Mouse (Mus musculus) forebrain, embryonic 15.5 days (tissue): ENCODE data around the gene Kcnk3. TPM values are rescaled to one million over a fixed set of nuclear protein-coding genes. Genes with fewer than 3 reads are reported as not detected.

ENCODE experiments used
- ATAC-seq: fragments of 200-750 bp; cut with Nextera tagmentation; replicated peaks from 2 replicates; pipeline ENCODE4 v1.8.0; 2017; ENCODE audit warnings: mild to moderate bottlenecking, moderate TSS enrichment, moderate library complexity
- H3K27ac ChIP-seq: fragments of 300-500 bp; sonication (generic); replicated peaks from 2 replicates; pipeline ENCODE4 v1.5.1; 2015; ENCODE audit warnings: mild to moderate bottlenecking, inconsistent platforms
- H3K27me3 ChIP-seq: fragments of 300-500 bp; sonication (generic); 2 replicates; pipeline ENCODE4 v1.6.1; 2015; ENCODE audit warnings: inconsistent platforms
- H3K36me3 ChIP-seq: fragments of 300-500 bp; sonication (generic); 2 replicates; pipeline ENCODE4 v1.6.1; 2015; ENCODE audit warnings: mild to moderate bottlenecking, inconsistent platforms
- H3K4me1 ChIP-seq: fragments of 300-500 bp; sonication (generic); 2 replicates; pipeline ENCODE4 v1.6.1; 2015; ENCODE audit warnings: inconsistent platforms
- H3K4me2 ChIP-seq: fragments of 300-500 bp; sonication (generic); replicated peaks from 2 replicates; pipeline ENCODE4 v1.6.1; 2015; ENCODE audit warnings: mild to moderate bottlenecking, inconsistent platforms
- H3K4me3 ChIP-seq: fragments of 300-500 bp; sonication (generic); 2 replicates; pipeline ENCODE4 v1.5.1; 2015; ENCODE audit warnings: mild to moderate bottlenecking, inconsistent platforms
- H3K9ac ChIP-seq: fragments of 300-500 bp; sonication (generic); replicated peaks from 2 replicates; pipeline ENCODE4 v1.6.1; 2015; ENCODE audit warnings: mild to moderate bottlenecking, inconsistent platforms
- H3K9me3 ChIP-seq: fragments of 300-500 bp; sonication (generic); 2 replicates; pipeline ENCODE4 v1.6.1; 2016; ENCODE audit warnings: inconsistent platforms
- WGBS: fragments of 180-500 bp; shearing (Covaris S2); methylation state at CpG from one replicate; pipeline ENCODE4 v1.1.7; 2015; ENCODE audit warnings: mixed read lengths; 5-methylcytosine and 5-hydroxymethylcytosine counted together
- polyA plus RNA-seq: library from polyadenylated mRNA; unstranded; fragments of >200 nt; fragmentation: Nextera tagmentation; extraction: Ambion mirVana; gene quantifications from 2 replicates; pipeline ENCODE4 v1.2.1, GENCODE M21; 2015

Kcnk3 gene
- polyA plus RNA-seq, 1 experiment from 2014 or later = 3.1 TPM

DNA sequence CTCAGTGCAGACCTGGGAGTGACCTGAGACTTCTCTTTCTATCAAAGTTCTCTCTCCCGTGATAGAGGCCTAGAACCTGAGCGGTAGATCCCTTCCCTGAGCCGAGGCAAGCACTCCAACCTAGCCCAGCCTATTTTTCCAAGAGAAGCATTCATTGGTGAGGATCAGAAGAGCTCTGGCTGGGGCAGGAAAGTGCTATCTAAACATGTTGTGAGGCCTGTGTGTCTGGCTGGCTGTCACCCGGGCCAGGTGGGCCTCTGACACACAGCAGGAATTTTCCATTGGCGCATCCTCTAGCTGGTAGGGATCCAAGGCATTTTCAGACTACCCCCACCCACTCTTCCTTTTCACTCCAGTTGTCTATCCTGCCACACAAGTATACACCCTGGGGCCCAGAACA lies 16.1 kb upstream of the Kcnk3 start:
- ATAC-seq = no peak
- Histone ChIP-seq H3K4me2 (no peak overlapping the region), H3K9ac (no peak overlapping the region)

DNA sequence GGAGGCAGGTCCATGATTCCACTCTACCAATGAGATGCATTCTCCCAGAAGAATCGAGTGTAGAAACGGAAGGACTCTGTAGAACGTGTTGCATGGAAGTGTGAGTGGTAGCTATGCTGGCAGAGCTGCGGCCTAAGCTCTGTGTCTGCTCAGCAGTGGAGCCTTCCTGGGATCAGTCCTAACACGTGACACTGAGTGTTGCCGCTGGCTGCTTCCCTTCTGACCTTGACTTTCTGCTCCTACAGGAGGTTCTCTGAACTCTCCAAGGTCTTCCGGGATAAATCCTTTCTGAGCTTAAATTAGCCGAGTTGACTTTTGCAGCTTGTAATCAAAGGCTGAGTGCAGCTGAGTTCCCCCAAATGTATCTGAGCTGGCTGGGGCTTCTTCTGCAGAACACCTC lies 13.6 kb upstream of the Kcnk3 start:
- no peaks in the 10 kb centered on the region for H3K27me3 ChIP-seq
- 91% methylated on average over 8 of the region's 8 CpGs for WGBS
- no peak overlapping the region for H3K27ac ChIP-seq

More for the DNA sequence above, 16.1 kb upstream of the Kcnk3 start:
- no peaks in the 10 kb centered on the region for H3K27me3 ChIP-seq
- H3K36me3 ChIP-seq = no peaks in the 10 kb centered on the region
- no peaks in the 10 kb centered on the region for H3K4me1 ChIP-seq
- H3K4me3 ChIP-seq = no peak overlapping the region
- no peak overlapping the region for H3K27ac ChIP-seq
- 83% methylated on average over 5 of the region's 5 CpGs for WGBS
- H3K9me3 ChIP-seq = no peaks in the 10 kb centered on the region

DNA sequence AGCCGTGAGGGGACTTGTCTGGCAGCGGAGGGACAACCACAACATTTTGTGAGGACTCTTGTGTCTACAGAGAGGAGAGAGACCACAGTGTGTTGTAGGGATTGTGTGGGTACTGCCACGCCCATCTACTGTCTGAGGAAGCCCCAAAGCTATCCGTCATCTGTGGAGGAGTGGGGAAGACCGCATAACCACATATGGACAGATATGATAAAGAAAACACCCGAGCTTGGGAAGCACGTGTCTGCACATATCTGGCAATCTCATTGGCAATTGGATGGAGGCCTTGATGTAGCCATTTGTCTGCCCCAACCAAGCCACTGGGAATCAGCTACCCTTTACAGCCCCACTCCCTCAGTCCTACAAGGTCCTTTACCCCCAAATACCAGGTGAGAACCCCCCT lies 11.7 kb upstream of the Kcnk3 start:
- no peak overlapping the region for H3K4me3 ChIP-seq
- no peak overlapping the region for H3K4me2 ChIP-seq
- H3K27me3 ChIP-seq = no peaks in the 10 kb centered on the region
- H3K36me3 ChIP-seq = no peaks in the 10 kb centered on the region
- WGBS = 87% methylated on average over 7 of the region's 7 CpGs
- H3K9ac ChIP-seq = no peak overlapping the region
- no peak for ATAC-seq
- no peaks in the 10 kb centered on the region for H3K9me3 ChIP-seq
- peaks cover 12% of the 10 kb centered on the region for H3K4me1 ChIP-seq
- no peak overlapping the region for H3K27ac ChIP-seq

More for the DNA sequence above, 13.6 kb upstream of the Kcnk3 start:
- Histone ChIP-seq H3K9me3 (no peaks in the 10 kb centered on the region), H3K36me3 (no peaks in the 10 kb centered on the region), H3K4me2 (no peak overlapping the region), H3K4me1 (peaks cover 12% of the 10 kb centered on the region), H3K9ac (no peak overlapping the region), H3K4me3 (no peak overlapping the region)
- no peak for ATAC-seq

DNA sequence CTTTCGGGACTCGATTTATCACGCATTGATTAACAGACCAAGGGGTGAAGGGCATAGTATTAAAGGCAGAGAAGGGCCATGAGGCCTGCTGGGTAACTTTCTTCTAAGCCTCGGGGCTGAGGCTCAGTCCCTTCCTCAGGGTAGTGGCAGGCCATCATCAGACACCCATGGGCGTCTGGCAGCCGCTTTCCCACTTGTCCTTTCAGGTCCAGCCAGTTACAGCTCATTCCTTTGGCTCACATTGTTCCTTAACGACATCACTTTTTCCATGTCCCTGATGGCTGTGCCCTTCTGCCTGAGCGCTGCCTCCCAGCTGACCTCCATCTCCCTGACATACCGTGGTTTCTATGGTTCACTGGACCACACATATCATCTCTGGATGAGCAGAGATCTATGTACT lies 10.7 kb upstream of the Kcnk3 start:
- peaks cover 12% of the 10 kb centered on the region for H3K4me1 ChIP-seq
- H3K36me3 ChIP-seq = no peaks in the 10 kb centered on the region
- no peak for ATAC-seq
- H3K27me3 ChIP-seq = no peaks in the 10 kb centered on the region
- WGBS = 71% methylated on average over 9 of the region's 9 CpGs
- no peak overlapping the region for H3K4me2 ChIP-seq
- no peak overlapping the region for H3K4me3 ChIP-seq
- H3K9me3 ChIP-seq = no peaks in the 10 kb centered on the region
- no peak overlapping the region for H3K9ac ChIP-seq
- H3K27ac ChIP-seq = no peak overlapping the region

DNA sequence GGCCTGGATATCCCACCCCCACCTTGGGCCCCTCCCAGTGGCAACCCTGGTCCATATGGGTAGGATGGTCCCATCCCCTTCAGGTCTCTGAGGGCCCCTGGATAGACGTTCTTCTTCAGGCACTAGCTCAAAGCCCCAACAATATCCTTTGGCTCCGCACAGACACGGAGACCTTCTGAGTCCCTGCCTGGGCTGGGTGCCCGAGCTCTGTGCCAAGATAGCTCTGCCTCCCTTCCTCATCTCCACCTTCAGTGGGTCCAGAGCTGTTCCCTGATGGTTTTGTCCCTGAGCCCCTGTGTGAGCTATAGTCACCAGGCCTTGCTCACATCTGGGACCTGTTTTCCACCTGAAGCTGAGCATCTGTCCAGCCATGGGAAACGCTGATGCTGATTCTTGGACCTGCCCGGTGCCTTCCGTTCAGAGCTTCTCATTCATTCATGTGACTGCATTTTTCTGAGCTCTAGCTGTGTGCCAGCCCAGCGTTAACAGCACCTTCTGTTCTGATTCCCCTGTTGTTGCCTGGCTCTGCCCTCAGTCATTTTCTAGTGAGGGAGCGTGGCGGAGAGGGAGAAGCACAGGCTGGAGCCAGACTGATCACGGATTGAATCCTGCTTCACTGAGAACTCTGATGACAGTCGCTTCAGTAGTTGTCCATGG lies 10.2 kb upstream of the Kcnk3 start:
- 68% methylated on average over 12 of the region's 12 CpGs for WGBS
- Histone ChIP-seq H3K4me3 (no peak overlapping the region), H3K9me3 (no peaks in the 10 kb centered on the region), H3K9ac (no peak overlapping the region), H3K27ac (peak overlapping the region; percentile 53), H3K36me3 (no peaks in the 10 kb centered on the region), H3K27me3 (no peaks in the 10 kb centered on the region), H3K4me1 (peaks cover 12% of the 10 kb centered on the region), H3K4me2 (no peak overlapping the region)
- peak; percentile 55; the same call in 1 of the 2 replicates for ATAC-seq

DNA sequence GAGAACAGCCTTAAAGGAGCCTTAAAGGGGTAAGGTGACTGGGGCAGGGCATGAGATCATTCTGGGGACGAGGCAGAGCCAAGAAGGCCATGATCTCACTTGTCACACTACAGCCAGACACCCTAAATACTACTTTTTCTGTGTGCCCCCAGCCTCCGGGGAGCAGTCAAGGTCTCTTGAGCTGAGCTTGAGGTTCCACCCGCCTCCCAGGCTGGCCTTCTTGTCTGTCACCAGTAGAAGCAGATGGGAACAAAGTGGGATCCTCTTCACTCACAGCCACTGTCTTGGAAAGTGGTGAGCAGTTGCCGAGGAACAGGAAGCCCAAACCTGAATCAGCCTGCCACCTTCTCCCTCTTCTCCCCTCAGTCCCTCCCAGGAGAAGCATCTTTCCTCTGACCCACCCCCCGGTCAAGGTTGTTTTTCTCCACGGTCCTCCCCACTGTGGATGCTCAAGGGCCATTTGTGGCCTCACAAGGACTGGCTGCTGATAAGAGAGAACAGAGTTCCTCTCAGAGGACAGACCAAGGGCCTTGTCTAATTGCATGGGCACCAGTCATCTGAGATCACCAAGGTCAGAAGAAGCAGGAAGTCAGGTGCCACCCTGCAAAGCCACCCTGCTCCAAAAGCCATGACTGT lies 9.4 kb upstream of the Kcnk3 start:
- Histone ChIP-seq H3K4me3 (no peak overlapping the region), H3K27ac (peak overlapping the region; percentile 53), H3K4me2 (no peak overlapping the region), H3K27me3 (no peaks in the 10 kb centered on the region), H3K9me3 (no peaks in the 10 kb centered on the region), H3K36me3 (no peaks in the 10 kb centered on the region), H3K9ac (no peak overlapping the region), H3K4me1 (peaks cover 12% of the 10 kb centered on the region)
- no peak for ATAC-seq
- 78% methylated on average over 6 of the region's 6 CpGs for WGBS

DNA sequence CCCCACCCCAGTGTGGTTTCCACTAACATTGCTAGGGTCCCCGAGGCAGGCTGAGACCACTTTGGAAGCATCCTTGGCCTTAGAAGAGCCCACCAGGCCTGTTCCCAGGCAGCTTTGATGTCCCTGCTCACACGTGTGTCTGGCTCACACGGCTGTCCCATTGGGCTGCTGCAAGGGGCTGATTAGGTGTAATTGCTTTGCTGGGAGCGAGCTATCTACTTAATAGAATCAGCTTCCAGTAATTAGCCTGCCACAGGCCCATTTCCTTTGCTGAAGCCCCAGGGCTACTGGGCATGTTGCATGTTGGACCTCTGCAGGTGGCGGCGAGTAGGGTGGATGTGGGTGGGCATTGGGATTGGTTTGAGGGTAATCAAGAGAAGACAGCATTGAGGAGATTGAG lies 7.2 kb upstream of the Kcnk3 start:
- Histone ChIP-seq H3K9me3 (no peaks in the 10 kb centered on the region), H3K4me2 (no peak overlapping the region), H3K4me1 (peaks cover 12% of the 10 kb centered on the region), H3K36me3 (no peaks in the 10 kb centered on the region), H3K9ac (no peak overlapping the region), H3K27me3 (peaks cover 3% of the 10 kb centered on the region; the same call in 1 of the 2 replicates), H3K4me3 (no peak overlapping the region), H3K27ac (no peak overlapping the region)
- no peak for ATAC-seq
- 37% methylated on average over 6 of the region's 6 CpGs for WGBS

DNA sequence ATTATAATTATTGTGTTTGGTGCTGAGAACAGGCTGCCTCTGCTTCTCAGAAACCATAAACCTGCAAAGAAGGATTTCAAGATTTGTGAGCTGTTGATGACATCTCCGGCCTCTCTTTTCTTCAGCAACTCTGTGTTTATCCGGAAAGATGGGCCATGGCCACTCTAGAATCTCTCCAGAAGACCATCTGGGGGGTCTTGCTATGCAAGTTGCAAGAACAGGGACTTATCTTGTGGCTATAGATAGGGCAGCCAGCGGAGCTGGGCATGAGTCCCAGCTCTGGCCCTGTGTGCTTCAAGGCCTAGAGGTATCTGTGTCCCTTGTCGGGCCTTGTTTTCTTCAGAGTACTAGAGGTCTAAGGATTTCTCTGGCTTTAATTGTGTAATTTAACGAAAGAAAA lies 6.0 kb upstream of the Kcnk3 start:
- Histone ChIP-seq H3K27ac (no peak overlapping the region), H3K9me3 (no peaks in the 10 kb centered on the region), H3K27me3 (peaks cover 14% of the 10 kb centered on the region; the same call in 1 of the 2 replicates), H3K9ac (no peak overlapping the region), H3K4me1 (peaks cover 12% of the 10 kb centered on the region), H3K4me2 (no peak overlapping the region), H3K36me3 (no peaks in the 10 kb centered on the region), H3K4me3 (no peak overlapping the region)
- ATAC-seq = no peak
- WGBS = 81% methylated on average over 5 of the region's 5 CpGs

DNA sequence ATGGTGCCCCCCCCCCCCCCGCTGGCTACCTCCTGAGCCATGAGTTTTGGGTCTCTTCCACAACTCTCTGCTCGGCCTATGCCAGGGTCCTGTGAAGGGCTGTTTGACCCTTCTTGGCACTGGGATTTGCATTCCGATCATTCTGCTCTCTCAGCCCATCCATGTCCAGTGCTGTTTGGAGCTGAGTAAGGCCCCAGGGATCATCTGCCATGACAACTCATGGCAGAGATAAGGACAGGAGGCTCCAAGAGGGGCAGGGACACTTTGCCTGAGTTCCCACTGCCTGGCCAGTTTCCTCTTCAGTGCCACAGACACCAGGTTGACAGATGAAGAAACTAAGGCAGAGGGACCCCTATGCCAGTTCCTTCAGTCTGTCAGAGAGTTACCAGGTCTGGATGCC lies 1.4 kb upstream of the Kcnk3 start:
- H3K9me3 ChIP-seq = no peaks in the 10 kb centered on the region
- no peaks in the 10 kb centered on the region for H3K36me3 ChIP-seq
- peaks cover 31% of the 10 kb centered on the region for H3K27me3 ChIP-seq
- no peak overlapping the region for H3K4me2 ChIP-seq
- WGBS = 71% methylated on average over 3 of the region's 3 CpGs
- H3K27ac ChIP-seq = no peak overlapping the region
- ATAC-seq = no peak
- no peak overlapping the region for H3K4me3 ChIP-seq
- peaks cover 18% of the 10 kb centered on the region for H3K4me1 ChIP-seq
- H3K9ac ChIP-seq = no peak overlapping the region

DNA sequence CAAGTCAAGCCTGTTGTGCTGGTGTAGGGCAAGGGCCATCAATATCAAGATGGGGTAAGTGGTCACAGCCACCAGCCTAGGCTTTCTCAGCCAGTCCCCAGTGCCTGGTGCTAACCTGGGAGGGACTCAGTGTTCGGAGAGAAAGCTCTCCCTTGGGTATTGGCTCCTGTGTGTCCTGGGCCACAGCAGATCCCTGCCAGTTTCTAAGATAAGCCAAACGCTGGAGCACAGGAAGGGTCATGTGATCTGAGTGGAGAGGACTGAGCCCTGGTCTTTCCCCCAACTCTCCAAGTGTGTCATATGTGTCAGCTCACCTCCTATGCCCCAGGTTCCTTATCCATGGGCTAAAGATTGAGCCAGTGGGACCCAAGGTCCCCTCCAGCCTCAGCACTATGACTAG lies 869 bp upstream of the Kcnk3 start:
- H3K9ac ChIP-seq = no peak overlapping the region

DNA sequence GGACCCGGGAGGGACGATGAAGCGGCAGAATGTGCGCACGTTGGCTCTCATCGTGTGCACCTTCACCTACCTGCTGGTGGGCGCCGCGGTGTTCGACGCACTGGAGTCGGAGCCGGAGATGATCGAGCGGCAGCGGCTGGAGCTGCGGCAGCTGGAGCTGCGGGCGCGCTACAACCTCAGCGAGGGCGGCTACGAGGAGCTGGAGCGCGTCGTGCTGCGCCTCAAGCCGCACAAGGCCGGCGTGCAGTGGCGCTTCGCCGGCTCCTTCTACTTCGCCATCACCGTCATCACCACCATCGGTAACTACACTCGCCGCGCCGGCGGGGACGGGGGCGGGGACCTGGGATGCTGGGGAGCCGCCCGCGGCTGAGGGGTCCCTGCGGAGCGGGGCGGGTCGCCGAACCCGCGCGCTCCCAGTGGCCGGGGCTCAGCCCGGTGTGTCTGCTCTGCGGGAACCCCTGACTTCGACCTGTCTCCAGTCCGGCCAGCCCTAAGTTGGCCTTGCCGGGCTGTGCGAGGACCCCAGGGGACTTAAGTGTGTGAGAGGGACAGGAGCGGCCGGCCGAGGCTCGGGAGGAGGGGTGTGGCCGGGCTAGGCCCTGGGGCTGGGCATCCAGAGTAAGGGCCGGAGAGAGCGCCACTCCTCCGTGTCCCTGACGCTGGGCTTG lies 465 bp downstream of the Kcnk3 start:
- WGBS = under 1% methylated on average over 63 of the region's 70 CpGs

More for the DNA sequence above, 869 bp upstream of the Kcnk3 start:
- Histone ChIP-seq H3K27me3 (peaks cover 31% of the 10 kb centered on the region), H3K9me3 (no peaks in the 10 kb centered on the region), H3K4me3 (peak overlapping the region; percentile 69; the same call in 1 of the 2 replicates), H3K27ac (no peak overlapping the region; the same call in 1 of the 2 replicates), H3K4me1 (peaks cover 18% of the 10 kb centered on the region), H3K4me2 (peak overlapping the region; percentile 95), H3K36me3 (no peaks in the 10 kb centered on the region)
- 0 out of 2 replicates have a peak, but pooled peaks have one; percentile 2 for ATAC-seq
- WGBS = 24% methylated on average over 2 of the region's 2 CpGs

DNA sequence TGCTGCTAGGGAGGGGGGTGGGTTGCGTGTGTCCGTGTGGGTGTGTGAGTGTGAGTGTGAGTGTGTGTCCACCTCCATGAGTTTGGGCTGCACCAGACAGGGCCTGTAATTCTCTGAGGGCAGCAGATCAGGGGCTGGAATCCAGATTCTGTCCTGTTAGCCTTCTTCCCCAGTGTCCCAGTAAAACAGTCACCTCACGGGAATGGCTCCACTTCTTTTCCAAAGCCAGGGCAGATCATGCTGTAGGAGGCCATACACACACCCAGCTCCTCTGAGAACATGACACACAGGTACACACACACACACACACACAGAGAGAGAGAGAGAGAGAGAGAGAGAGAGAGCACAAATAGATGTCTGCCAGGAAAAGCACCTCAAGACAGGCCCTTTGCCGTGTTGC lies 1.1 kb downstream of the Kcnk3 start:
- Histone ChIP-seq H3K4me1 (peaks cover 18% of the 10 kb centered on the region), H3K27me3 (peaks cover 31% of the 10 kb centered on the region)
- 44% methylated on average over 4 of the region's 4 CpGs for WGBS

More for the DNA sequence above, 465 bp downstream of the Kcnk3 start:
- peaks cover 18% of the 10 kb centered on the region for H3K4me1 ChIP-seq
- H3K9me3 ChIP-seq = no peaks in the 10 kb centered on the region
- H3K4me2 ChIP-seq = peak overlapping the region; percentile 95
- H3K27me3 ChIP-seq = peaks cover 31% of the 10 kb centered on the region
- H3K4me3 ChIP-seq = peak overlapping the region; percentile 69
- no peaks in the 10 kb centered on the region for H3K36me3 ChIP-seq
- peak overlapping the region; percentile 72 for H3K9ac ChIP-seq
- peak overlapping the region; percentile 74 for H3K27ac ChIP-seq
- peak; percentile 71 for ATAC-seq

More for the DNA sequence above, 1.1 kb downstream of the Kcnk3 start:
- Histone ChIP-seq H3K4me2 (peak overlapping the region; percentile 95), H3K27ac (no peak overlapping the region), H3K9me3 (no peaks in the 10 kb centered on the region), H3K36me3 (no peaks in the 10 kb centered on the region), H3K9ac (peak overlapping the region; percentile 72), H3K4me3 (peak overlapping the region; percentile 69)
- no peak for ATAC-seq
